Mouse (Mus musculus) olfactory bulb, adult 2 months (tissue): ENCODE data around the gene Tecpr2. TPM values are rescaled to one million over a fixed set of nuclear protein-coding genes. Genes with fewer than 3 reads are reported as not detected.

Experiments used
- H3K27ac ChIP-seq: fragments of 200-500 bp; 2 replicates; pipeline ENCODE4 v1.5.1; 2012; ENCODE audit warnings: low read depth, low read length; ENCODE audit not compliant: insufficient read depth
- H3K4me1 ChIP-seq: fragments of 200-500 bp; 2 replicates; pipeline ENCODE4 v1.6.1; 2012; ENCODE audit warnings: low read length; ENCODE audit not compliant: control insufficient read depth, insufficient read depth
- H3K4me3 ChIP-seq: fragments of 200-500 bp; 2 replicates; pipeline ENCODE4 v1.5.1; 2012; ENCODE audit warnings: mild to moderate bottlenecking, low read depth, low read length, moderate library complexity; ENCODE audit not compliant: insufficient read depth
- CTCF ChIP-seq: fragments of 200-500 bp; IDR thresholded peaks from 2 replicates; pipeline ENCODE4 v1.5.1; 2012; ENCODE audit warnings: low read depth, mild to moderate bottlenecking, low read length, moderate library complexity; ENCODE audit not compliant: insufficient read depth
- POLR2A ChIP-seq: fragments of 200-500 bp; IDR thresholded peaks from 2 replicates; pipeline ENCODE4 v1.6.1; 2012; ENCODE audit warnings: mild to moderate bottlenecking, low read depth, low read length, moderate library complexity; ENCODE audit not compliant: insufficient read depth
- WGBS: fragments of 180-500 bp; shearing (Covaris S2); methylation state at CpG from one replicate; pipeline ENCODE4 v1.1.7; 2018; 5-methylcytosine and 5-hydroxymethylcytosine counted together
- polyA plus RNA-seq: library from polyadenylated mRNA; stranded (reverse); fragments of >200 nt; gene quantifications from 2 replicates; pipeline ENCODE4 v1.2.4, GENCODE M21; 2012; ENCODE audit warnings: low replicate concordance; ENCODE audit not compliant: missing spikeins, insufficient read depth, insufficient read length

Tecpr2 gene
- polyA plus RNA-seq, 1 experiment, result not detected

- no peak for TF ChIP-seq CTCF
- no peak for TF ChIP-seq POLR2A
- Histone ChIP-seq H3K4me1 (no peaks in the 10 kb centered on the region), H3K27ac (no peak overlapping the region), H3K4me3 (no peak overlapping the region)
- 73% methylated on average over 3 of the region's 3 CpGs for WGBS
Measured at GRCm38 (mm10) chr12:111021577-111021976, 132.5 kb downstream of the Tecpr2 start.

Other genes starting within 250 kb of the Tecpr2 start
- not detected in 2 replicates for gene 1700001K19Rik, start 206.6 kb upstream of the Tecpr2 start, polyA plus RNA-seq
- 553 and 836 TPM in 2 replicates for gene Hsp90aa1, start 186.5 kb upstream of the Tecpr2 start, polyA plus RNA-seq
- gene Wdr20, start 151.3 kb upstream of the Tecpr2 start, polyA plus RNA-seq, result not detected in 2 replicates
- not detected in 2 replicates for gene Mok, start 48.3 kb upstream of the Tecpr2 start, polyA plus RNA-seq
- gene Zfp839, start 39.0 kb upstream of the Tecpr2 start, polyA plus RNA-seq, result not detected in 2 replicates
- not detected in 2 replicates for gene Cinp, start 119 bp upstream of the Tecpr2 start, polyA plus RNA-seq
- gene Ankrd9, start 89.8 kb downstream of the Tecpr2 start, polyA plus RNA-seq, result not detected in 2 replicates
- not detected in 2 replicates for gene Rcor1, start 150.1 kb downstream of the Tecpr2 start, polyA plus RNA-seq